ENCODE assay signal across 17 mouse cellular contexts in genomic region chr7:35992511-35992910, GRCm38 (mm10).
A peak's percentile ranks its signal among the peaks of the same experiment; 100 is the strongest.
DNase-seq lines count a peak whose midpoint lies in the region; ATAC-seq and TF ChIP-seq lines count a peak whose summit lies in the region.
"Had no signal": no experiment of that assay in that cellular context is flagged by ENCODE, and none has a peak within 500 bp of the region (broad histone marks: within the 10 kb centered on the region; RNA-seq: fewer than 3 reads in every experiment).

No protein-coding gene starts in this region.

- 5% methylated on average over 8 of the region's 8 CpGs for WGBS in thymus, adult 2 months
- 13% methylated on average over 8 of the region's 8 CpGs for WGBS in limb, embryonic 13.5 days

- H3K4me1 ChIP-seq in thymus, adult 2 months (replicated peaks; ENCODE audit: control insufficient read depth, insufficient read depth, low read length): no peaks in the 10 kb centered on the region
- peaks cover 32% of the 10 kb centered on the region for H3K4me1 ChIP-seq in limb, embryonic 13.5 days
- H3K4me1 ChIP-seq: hindbrain, embryonic 15.5 days; liver, embryonic 15.5 days; midbrain, embryonic 13.5 days had no signal

- ATAC-seq in limb, embryonic 13.5 days (ENCODE audit: low FRiP score, low read depth): no peak
- ATAC-seq: activated CD4-positive, CD25-positive, alpha-beta regulatory T cell, adult 4 months; forebrain, embryonic 14.5 days; midbrain, embryonic 13.5 days had no signal

- H3K4me3 ChIP-seq in thymus, adult 2 months (ENCODE audit: control insufficient read depth, insufficient read depth, low read length): no peak overlapping the region
- H3K4me3 ChIP-seq in limb, embryonic 13.5 days: no peak overlapping the region
- H3K4me3 ChIP-seq: hindbrain, embryonic 15.5 days; liver, embryonic 15.5 days; midbrain, embryonic 13.5 days; neural tube, embryonic 12.5 days had no signal

- no peaks in the 10 kb centered on the region for H3K9me3 ChIP-seq in limb, embryonic 13.5 days
- H3K9me3 ChIP-seq: hindbrain, embryonic 15.5 days; liver, embryonic 15.5 days; midbrain, embryonic 13.5 days; neural tube, embryonic 12.5 days had no signal

- DNase-seq in heart, adult 11 months: peak; percentile 74
- DNase-seq in heart, adult 8-10 months (ENCODE audit: low spot score): no peak
- DNase-seq in thymus, postnatal 4 days: peak; percentile 28
- no peak for DNase-seq in thymus, adult 2 months
- peak; percentile 41 to 66 for DNase-seq in natural killer cell, adult 2 months (ENCODE audit: low spot score in 2 of 2)
- no peak for DNase-seq in kidney, adult 8-10 months
- DNase-seq in spleen, postnatal 4 days (ENCODE audit: low spot score in 2 of 2): no peak
- DNase-seq: gastrocnemius, postnatal 10 days; layer of hippocampus, postnatal 36 days; thymus, postnatal 36 days had no signal

- H3K27ac ChIP-seq in thymus, adult 2 months (ENCODE audit: control insufficient read depth, insufficient read depth, low read length): no peak overlapping the region
- no peak overlapping the region for H3K27ac ChIP-seq in limb, embryonic 13.5 days
- H3K27ac ChIP-seq: hindbrain, embryonic 15.5 days; liver, embryonic 15.5 days; midbrain, embryonic 13.5 days; neural tube, embryonic 12.5 days had no signal

- TF ChIP-seq POLR2A in thymus, adult 2 months (IDR thresholded peaks at IDR 0.05; ENCODE audit: control insufficient read depth, extremely low read depth, insufficient read depth, low read length, poor library complexity): no peak

- TF ChIP-seq CTCF in thymus, adult 2 months (IDR thresholded peaks at IDR 0.05; ENCODE audit: borderline replicate concordance, control insufficient read depth, extremely low read depth, insufficient read depth, low read length, poor library complexity): no peak

- H3K27me3 ChIP-seq in thymus, adult 2 months (ENCODE audit: control insufficient read depth, insufficient read depth, low read length): no peaks in the 10 kb centered on the region
- H3K27me3 ChIP-seq in limb, embryonic 13.5 days: no peaks in the 10 kb centered on the region
- H3K27me3 ChIP-seq: hindbrain, embryonic 15.5 days; liver, embryonic 15.5 days; midbrain, embryonic 13.5 days; neural tube, embryonic 12.5 days had no signal

- H3K36me3 ChIP-seq in thymus, adult 2 months (ENCODE audit: control insufficient read depth, insufficient read depth, low read length): no peaks in the 10 kb centered on the region
- no peaks in the 10 kb centered on the region for H3K36me3 ChIP-seq in limb, embryonic 13.5 days
- H3K36me3 ChIP-seq: hindbrain, embryonic 15.5 days; liver, embryonic 15.5 days; midbrain, embryonic 13.5 days; neural tube, embryonic 12.5 days had no signal

- H3K4me2 ChIP-seq in limb, embryonic 13.5 days (replicated peaks): peak overlapping the region; percentile 12; the same call in 1 of the 2 replicates
- H3K4me2 ChIP-seq: hindbrain, embryonic 15.5 days; liver, embryonic 15.5 days; midbrain, embryonic 13.5 days; neural tube, embryonic 12.5 days had no signal

- H3K9ac ChIP-seq in limb, embryonic 13.5 days: no peak overlapping the region
- H3K9ac ChIP-seq: hindbrain, embryonic 15.5 days; liver, embryonic 15.5 days; midbrain, embryonic 13.5 days; neural tube, embryonic 12.5 days had no signal

Comparison
In these comparisons a context has a peak if more than half of its experiments do, and no peak if none do; other contexts are left out.
1. DNase-seq: peak in heart, adult 11 months (single experiment), thymus, postnatal 4 days (single experiment) and natural killer cell, adult 2 months (2 of 2); none in heart, adult 8-10 months (single experiment), thymus, adult 2 months (single experiment), kidney, adult 8-10 months (0 of 2) and spleen, postnatal 4 days (0 of 2).